Mouse (Mus musculus): ENCODE results near the gene Efcc1. TPM values are rescaled to one million over a fixed set of nuclear protein-coding genes. Genes with fewer than 3 reads are reported as not detected.

The Efcc1 gene
- 0.77 TPM in 1 of 2 replicates, not detected in the other for total RNA-seq (2014; rRNA removed; ENCODE audit: low replicate concordance)
- 0.62 and 0.75 TPM in 2 replicates for polyA plus RNA-seq (2015; fragmentation: Nextera tagmentation; extraction: Ambion mirVana)

DNA sequence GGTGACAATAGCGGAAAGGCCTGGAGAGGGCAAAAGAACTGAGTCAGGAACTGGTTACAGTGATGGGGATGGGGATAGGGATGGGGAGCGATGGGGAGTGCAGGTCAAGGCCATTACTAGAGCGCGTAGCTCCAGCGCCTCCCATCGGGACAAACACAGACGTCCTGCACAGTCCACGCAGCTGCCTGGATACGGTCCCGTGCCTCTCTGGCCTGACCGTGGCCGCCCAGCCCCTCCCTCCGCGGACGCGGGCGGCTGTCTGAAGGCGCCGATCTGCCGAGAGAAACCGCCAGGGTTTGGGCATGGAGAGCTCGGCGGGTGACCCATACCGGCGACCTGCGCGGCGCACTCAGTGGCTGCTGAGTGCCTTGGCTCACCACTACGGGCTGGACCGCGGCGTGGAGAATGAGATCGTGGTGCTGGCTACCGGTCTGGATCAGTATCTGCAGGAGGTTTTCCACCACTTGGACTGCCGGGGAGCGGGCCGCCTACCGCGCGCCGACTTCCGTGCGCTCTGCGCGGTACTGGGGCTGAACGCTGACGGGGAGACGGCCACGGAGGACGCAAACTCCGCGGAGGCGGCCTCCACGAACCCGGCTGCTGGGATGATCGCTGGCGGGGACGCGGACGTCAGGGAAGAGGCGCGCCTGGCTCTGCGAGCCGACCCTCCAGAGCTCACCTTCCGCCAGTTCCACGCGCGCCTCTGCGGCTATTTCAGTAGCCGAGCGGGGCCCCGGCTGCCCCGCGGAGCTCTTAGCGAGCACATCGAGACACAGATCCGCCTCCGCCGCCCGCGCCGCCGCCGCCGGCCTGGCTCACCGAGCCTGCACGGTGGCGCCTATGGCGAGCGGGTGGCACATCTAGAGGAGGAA lies at the start of gene Efcc1:
Efcc1 (plus strand) TSS at position 279 of the 872 bp plus-strand sequence.
- Histone ChIP-seq H3K9ac (replicated peaks; ENCODE audit: low read depth, low read length) (0 out of 2 replicates have a peak within 1 kb of the TSS, but pooled peaks have one; percentile 14), H3K4me1 (ENCODE audit: control insufficient read depth, insufficient read depth) (peaks cover 19% of the 10 kb centered on the region; the same call in 1 of the 2 replicates), H3K4me3 (ENCODE audit: low read depth, low read length) (peak within 1 kb of the TSS; percentile 59), H3K27ac (ENCODE audit: low read depth) (no peak within 1 kb of the TSS), H3K36me3 (replicated peaks; ENCODE audit: control insufficient read depth, insufficient read depth, low read length) (no peaks in the 10 kb centered on the region), H3K9me3 (replicated peaks; ENCODE audit: control insufficient read depth, low read length) (no peaks in the 10 kb centered on the region), H3K27me3 (ENCODE audit: control insufficient read depth, insufficient read depth, low read length) (peaks cover 47% of the 10 kb centered on the region), H3K4me2 (ENCODE audit: low read depth, low read length) (peak within 1 kb of the TSS; percentile 86)
- under 1% methylated on average over 89 of the region's 90 CpGs for WGBS
- ATAC-seq (ENCODE audit: insufficient read depth, low read depth) (peak; percentile 34), DNase-seq (ENCODE audit: low spot score) (no peak)
- TF ChIP-seq EP300 (IDR thresholded peaks at IDR 0.05; ENCODE audit: low read depth) (no peak), CTCF (IDR thresholded peaks at IDR 0.05; ENCODE audit: low read depth) (no peak; the same call in 1 of the 2 replicates)

DNA sequence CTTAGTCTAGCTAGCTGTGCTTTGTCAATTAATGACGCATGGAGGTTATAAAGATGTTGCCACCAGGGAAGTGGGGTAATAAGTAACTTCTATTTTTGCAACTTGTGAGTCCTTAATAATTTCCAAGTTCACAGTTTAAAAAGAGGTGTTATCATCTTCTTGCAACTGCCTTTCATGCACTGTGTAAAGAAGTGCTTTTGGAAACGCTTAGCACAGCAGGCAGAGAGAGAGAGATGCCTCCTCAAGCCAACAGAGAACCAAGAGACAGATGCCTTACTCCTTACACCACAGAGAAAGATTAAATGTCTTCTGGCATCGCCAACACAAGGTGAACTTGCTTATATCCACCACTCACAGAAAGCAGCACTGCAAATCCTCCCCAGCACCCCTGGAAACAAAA lies 34.7 kb upstream of the Efcc1 start:
- TF ChIP-seq CTCF (IDR thresholded peaks at IDR 0.05; ENCODE audit: low read depth) (no peak), EP300 (IDR thresholded peaks at IDR 0.05; ENCODE audit: low read depth) (no peak)
- DNase-seq (ENCODE audit: low spot score) (no peak), ATAC-seq (ENCODE audit: insufficient read depth, low read depth) (no peak)
- Histone ChIP-seq H3K4me3 (ENCODE audit: low read depth, low read length) (no peak overlapping the region), H3K4me1 (ENCODE audit: control insufficient read depth, insufficient read depth) (no peaks in the 10 kb centered on the region), H3K36me3 (replicated peaks; ENCODE audit: control insufficient read depth, insufficient read depth, low read length) (no peaks in the 10 kb centered on the region), H3K9me3 (replicated peaks; ENCODE audit: control insufficient read depth, low read length) (0 out of 2 replicates have a peak, but pooled peaks cover 4% of the 10 kb centered on the region), H3K9ac (replicated peaks; ENCODE audit: low read depth, low read length) (no peak overlapping the region), H3K4me2 (ENCODE audit: low read depth, low read length) (no peak overlapping the region), H3K27me3 (ENCODE audit: control insufficient read depth, insufficient read depth, low read length) (no peaks in the 10 kb centered on the region), H3K27ac (ENCODE audit: low read depth) (no peak overlapping the region)
- WGBS: 72% methylated on average over 3 of the region's 3 CpGs

- WGBS: 89% methylated on average over 4 of the region's 4 CpGs
- Histone ChIP-seq H3K27me3 (ENCODE audit: control insufficient read depth, insufficient read depth, low read length) (no peaks in the 10 kb centered on the region), H3K9me3 (replicated peaks; ENCODE audit: control insufficient read depth, low read length) (no peaks in the 10 kb centered on the region), H3K9ac (replicated peaks; ENCODE audit: low read depth, low read length) (no peak overlapping the region), H3K4me3 (ENCODE audit: low read depth, low read length) (no peak overlapping the region), H3K27ac (ENCODE audit: low read depth) (no peak overlapping the region), H3K4me2 (ENCODE audit: low read depth, low read length) (no peak overlapping the region), H3K36me3 (replicated peaks; ENCODE audit: control insufficient read depth, insufficient read depth, low read length) (no peaks in the 10 kb centered on the region), H3K4me1 (ENCODE audit: control insufficient read depth, insufficient read depth) (no peaks in the 10 kb centered on the region)
- DNase-seq (ENCODE audit: low spot score) (no peak), ATAC-seq (ENCODE audit: insufficient read depth, low read depth) (no peak)
- TF ChIP-seq CTCF (IDR thresholded peaks at IDR 0.05; ENCODE audit: low read depth) (no peak), EP300 (IDR thresholded peaks at IDR 0.05; ENCODE audit: low read depth) (no peak)
These were observed 34.1 kb upstream of the Efcc1 start for GRCm38 (mm10) chr6:87696544-87696943.

- no peak for ATAC-seq (ENCODE audit: insufficient read depth, low read depth)
- H3K4me1 ChIP-seq (ENCODE audit: control insufficient read depth, insufficient read depth): no peaks in the 10 kb centered on the region
- no peak overlapping the region for H3K9ac ChIP-seq (replicated peaks; ENCODE audit: low read depth, low read length)
- 38% methylated on average over 3 of the region's 3 CpGs for WGBS
- H3K9me3 ChIP-seq (replicated peaks; ENCODE audit: control insufficient read depth, low read length): no peaks in the 10 kb centered on the region
- no peak overlapping the region for H3K4me3 ChIP-seq (ENCODE audit: low read depth, low read length)
- no peaks in the 10 kb centered on the region for H3K27me3 ChIP-seq (ENCODE audit: control insufficient read depth, insufficient read depth, low read length)
- H3K27ac ChIP-seq (ENCODE audit: low read depth): no peak overlapping the region
- H3K4me2 ChIP-seq (ENCODE audit: low read depth, low read length): no peak overlapping the region
- no peak for DNase-seq (ENCODE audit: low spot score)
- H3K36me3 ChIP-seq (replicated peaks; ENCODE audit: control insufficient read depth, insufficient read depth, low read length): no peaks in the 10 kb centered on the region
- TF ChIP-seq CTCF (IDR thresholded peaks at IDR 0.05; ENCODE audit: low read depth) (peak; percentile 33; the same call in 1 of the 2 replicates), EP300 (IDR thresholded peaks at IDR 0.05; ENCODE audit: low read depth) (no peak)
These were observed 24.4 kb upstream of the Efcc1 start for GRCm38 (mm10) chr6:87706246-87706645.

GRCm38 (mm10) chr6:87712311-87712710 lies 18.4 kb upstream of the Efcc1 start:
- TF ChIP-seq EP300 (IDR thresholded peaks at IDR 0.05; ENCODE audit: low read depth) (no peak), CTCF (IDR thresholded peaks at IDR 0.05; ENCODE audit: low read depth) (no peak)
- no peaks in the 10 kb centered on the region for H3K36me3 ChIP-seq (replicated peaks; ENCODE audit: control insufficient read depth, insufficient read depth, low read length)
- H3K27me3 ChIP-seq (ENCODE audit: control insufficient read depth, insufficient read depth, low read length): no peaks in the 10 kb centered on the region
- no peak overlapping the region for H3K4me2 ChIP-seq (ENCODE audit: low read depth, low read length)
- DNase-seq (ENCODE audit: low spot score) (no peak), ATAC-seq (ENCODE audit: insufficient read depth, low read depth) (no peak)
- no peaks in the 10 kb centered on the region for H3K9me3 ChIP-seq (replicated peaks; ENCODE audit: control insufficient read depth, low read length)
- no peak overlapping the region for H3K9ac ChIP-seq (replicated peaks; ENCODE audit: low read depth, low read length)
- 83% methylated on average over 4 of the region's 4 CpGs for WGBS
- no peak overlapping the region for H3K27ac ChIP-seq (ENCODE audit: low read depth)
- H3K4me3 ChIP-seq (ENCODE audit: low read depth, low read length): no peak overlapping the region
- H3K4me1 ChIP-seq (ENCODE audit: control insufficient read depth, insufficient read depth): no peaks in the 10 kb centered on the region
